Mouse (Mus musculus) ZHBTc4 (cell line): ENCODE results near the gene Gm10945.

Experiments
- DNase-seq: peaks from one replicate; pipeline ENCODE4 v3.0.0-alpha.2; 2011; ENCODE audit warnings: low read depth, low spot score

Gm10945 gene

GRCm38 (mm10) chr10:6761287-6761811 lies at the start of gene Gm10945:
Gene Gm10945, minus strand, starts transcription at chr10:6761761.
- no peak for DNase-seq

GRCm38 (mm10) chr10:6790226-6790625 lies 28.7 kb upstream of the Gm10945 start:
- no peak for DNase-seq

- peak; percentile 85 for DNase-seq
These were observed 27.1 kb upstream of the Gm10945 start for GRCm38 (mm10) chr10:6788517-6789237.

GRCm38 (mm10) chr10:6758206-6758605 lies 3.4 kb downstream of the Gm10945 start, which contains the start of gene Oprm1:
Gene Oprm1, plus strand, starts transcription at chr10:6758506.
- DNase-seq, result no peak

GRCm38 (mm10) chr10:6753375-6753774 lies 8.2 kb downstream of the Gm10945 start:
- no peak for DNase-seq

GRCm38 (mm10) chr10:6728469-6728868 lies 33.1 kb downstream of the Gm10945 start:
- DNase-seq, result peak; percentile 50

GRCm38 (mm10) chr10:6723765-6724164 lies 37.8 kb downstream of the Gm10945 start:
- DNase-seq, result no peak

GRCm38 (mm10) chr10:6717181-6717948 lies 44.2 kb downstream of the Gm10945 start:
- DNase-seq, result no peak

- no peak for DNase-seq
These were observed 56.2 kb downstream of the Gm10945 start for GRCm38 (mm10) chr10:6705226-6705885.

GRCm38 (mm10) chr10:6694218-6694850 lies 67.2 kb downstream of the Gm10945 start:
- DNase-seq, result peak; percentile 67
